Mouse (Mus musculus) B cell, adult 2 months (primary cell): Measurements from ENCODE around the gene Trpm3.

Experiments used
- DNase-seq, 2 experiments: peaks; one replicate each; pipeline ENCODE4 v3.0.0; 2022

Gene Trpm3

GRCm38 (mm10) chr19:22656466-22657215 lies 517.8 kb downstream of the Trpm3 start:
- no peak for DNase-seq

GRCm38 (mm10) chr19:22657251-22657650 lies 518.4 kb downstream of the Trpm3 start:
- DNase-seq, result no peak

DNA sequence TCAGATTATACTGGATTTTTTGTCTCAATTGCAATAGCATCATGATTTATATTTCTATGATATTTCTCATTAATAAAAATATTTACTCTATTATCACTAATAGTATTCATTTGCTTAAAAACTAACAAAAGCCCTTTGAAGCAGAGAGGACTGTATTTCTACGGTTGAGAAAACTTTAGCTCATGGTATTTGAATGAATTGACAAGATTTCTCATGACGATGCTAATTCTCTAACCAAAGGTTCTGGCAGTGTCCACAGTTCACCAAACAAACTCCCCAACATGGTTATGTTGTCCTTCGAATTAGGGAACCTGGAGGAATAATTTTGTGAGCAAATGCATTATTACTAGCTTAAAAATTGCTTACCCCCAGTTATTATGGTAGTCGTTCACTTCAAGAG lies 526.6 kb downstream of the Trpm3 start:
- DNase-seq, result no peak

GRCm38 (mm10) chr19:22670222-22670621 lies 531.4 kb downstream of the Trpm3 start:
- DNase-seq, result no peak

- DNase-seq, result no peak
Measured at GRCm38 (mm10) chr19:22672892-22673291, 534.0 kb downstream of the Trpm3 start.

DNA sequence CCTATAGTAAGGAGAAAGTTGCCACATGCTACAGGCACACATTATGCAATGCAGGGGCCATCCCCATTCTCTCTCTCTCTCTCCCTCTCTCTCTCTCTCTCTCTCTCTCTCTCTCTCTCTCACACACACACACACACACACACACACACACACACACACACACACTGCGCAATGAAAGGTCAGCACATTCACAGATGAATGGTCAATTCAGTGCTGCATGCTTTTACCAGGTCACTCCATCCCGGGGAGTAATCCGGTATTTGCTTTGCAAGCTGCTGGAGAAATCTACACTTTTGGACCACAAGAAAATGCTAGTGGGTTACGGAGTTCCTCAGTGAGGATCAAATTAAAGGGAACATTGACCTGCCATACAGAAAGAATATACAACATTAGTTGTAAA lies 537.4 kb downstream of the Trpm3 start:
- DNase-seq, result no peak

- no peak for DNase-seq
Measured at GRCm38 (mm10) chr19:22682238-22682637, 543.4 kb downstream of the Trpm3 start.

DNA sequence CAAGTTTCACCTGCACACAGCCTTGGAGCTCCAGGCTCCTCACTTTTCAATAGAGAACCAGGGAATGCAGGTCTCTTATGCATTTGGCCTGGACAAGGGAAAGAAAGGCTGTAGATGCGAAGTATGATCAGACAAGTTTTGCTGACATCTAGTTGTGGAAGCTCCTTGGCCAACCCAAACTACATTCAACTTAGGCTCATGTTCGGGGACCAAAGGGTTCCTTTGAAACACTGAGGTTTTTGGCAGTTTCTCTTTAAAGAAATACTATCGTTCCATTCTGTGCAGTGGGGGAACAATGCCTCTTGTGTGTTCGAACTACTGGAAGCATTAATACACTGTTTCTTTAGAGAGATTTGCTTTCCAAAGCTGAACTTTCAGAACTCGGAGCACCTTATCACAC lies 553.1 kb downstream of the Trpm3 start:
- DNase-seq, result no peak

DNA sequence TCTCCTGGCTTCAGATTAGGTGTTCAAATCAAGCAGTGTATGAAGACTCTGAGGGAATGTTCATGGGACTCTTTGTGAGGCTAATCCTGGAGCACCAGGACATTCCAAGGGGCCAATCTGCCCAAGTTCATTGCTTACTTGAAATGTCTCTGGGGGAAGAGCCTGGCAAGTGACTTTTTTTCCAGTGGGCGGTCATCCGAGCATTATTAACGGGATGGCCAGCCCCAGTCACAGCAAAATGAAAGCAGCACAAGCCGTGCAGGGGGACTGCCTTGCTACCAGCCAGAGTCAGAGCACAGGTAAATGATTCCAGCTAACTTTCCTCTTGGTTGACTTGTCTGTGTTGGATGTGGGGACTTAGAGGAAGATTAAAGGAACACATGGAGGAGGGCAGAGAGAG lies 553.7 kb downstream of the Trpm3 start:
- no peak for DNase-seq

- no peak for DNase-seq
Measured at GRCm38 (mm10) chr19:22692956-22693355, 554.1 kb downstream of the Trpm3 start.

DNA sequence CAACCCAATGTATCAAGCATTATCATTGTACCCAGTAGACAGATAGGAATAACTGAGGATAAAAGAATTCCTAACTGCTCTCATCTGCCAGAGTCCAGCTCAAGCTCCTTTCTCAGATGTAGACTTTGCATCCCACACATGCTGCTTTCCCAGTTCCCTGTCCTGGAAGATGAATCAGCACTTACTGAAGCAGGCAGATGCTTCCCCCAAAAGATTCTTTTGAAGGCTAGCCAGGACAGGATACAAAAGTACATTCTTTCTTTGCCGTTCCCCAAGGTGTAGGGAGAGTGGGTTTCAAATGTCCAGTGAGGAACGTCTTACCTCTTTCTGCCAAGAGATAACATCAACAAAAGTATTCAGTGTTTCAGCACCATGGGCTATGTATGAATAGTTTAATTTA lies 556.6 kb downstream of the Trpm3 start:
- no peak for DNase-seq

DNA sequence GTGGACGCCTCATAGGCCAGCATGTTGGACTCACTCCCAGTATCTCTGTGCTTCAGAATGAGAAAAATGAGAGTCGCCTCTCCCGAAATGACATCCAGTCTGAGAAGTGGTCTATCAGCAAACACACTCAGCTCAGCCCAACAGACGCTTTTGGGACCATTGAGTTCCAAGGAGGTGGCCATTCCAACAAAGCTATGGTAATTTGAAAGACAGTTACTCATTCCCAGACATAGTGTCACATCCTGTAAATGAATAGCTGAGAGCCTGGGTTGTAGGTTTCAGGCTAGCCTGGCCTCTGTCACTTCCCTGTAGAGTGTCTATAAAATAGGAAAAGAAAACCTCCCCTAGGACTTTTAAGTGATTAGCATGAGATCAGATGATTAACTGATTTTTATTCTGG lies 559.9 kb downstream of the Trpm3 start:
- no peak for DNase-seq

DNA sequence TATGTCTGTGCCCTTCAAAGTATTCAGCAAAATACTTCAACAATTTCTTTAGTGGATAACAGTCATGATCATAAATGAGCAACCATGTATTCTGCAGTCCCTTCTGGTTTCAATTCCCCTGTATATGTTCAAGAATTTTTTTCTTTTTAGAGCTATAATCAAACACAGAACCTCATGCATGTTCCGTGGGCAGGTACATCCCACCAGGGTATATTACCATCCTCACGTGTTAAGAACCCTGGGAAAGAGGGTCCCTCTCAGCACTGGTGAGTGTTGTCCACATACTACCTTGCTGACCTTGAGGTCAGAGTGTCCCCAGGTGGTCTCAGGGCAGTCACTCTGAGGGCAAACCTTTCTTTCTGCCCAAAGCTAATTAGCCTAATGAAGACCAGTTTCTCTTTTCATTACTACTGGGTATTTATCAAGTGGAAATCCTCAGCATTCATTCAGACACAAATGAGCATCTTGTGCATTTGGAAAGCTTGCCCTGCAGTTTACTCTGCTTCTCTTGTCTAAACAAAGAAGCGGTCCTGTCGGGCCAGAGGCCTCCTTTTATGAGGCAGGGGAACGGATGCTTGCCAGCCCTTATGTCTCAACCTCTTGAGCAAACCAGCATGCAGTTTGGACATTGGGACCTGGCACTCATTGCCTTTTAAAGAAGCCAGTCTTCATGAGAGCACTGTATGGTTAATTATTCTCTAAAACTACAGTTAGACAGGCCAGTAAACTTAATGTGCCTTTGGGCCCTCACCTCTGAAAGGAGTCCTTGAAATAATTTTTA lies 562.2 kb downstream of the Trpm3 start:
- no peak for DNase-seq

GRCm38 (mm10) chr19:22703876-22704275 lies 565.0 kb downstream of the Trpm3 start:
- DNase-seq, result no peak

- DNase-seq, result no peak
Measured at GRCm38 (mm10) chr19:22705414-22705813, 566.6 kb downstream of the Trpm3 start.

DNA sequence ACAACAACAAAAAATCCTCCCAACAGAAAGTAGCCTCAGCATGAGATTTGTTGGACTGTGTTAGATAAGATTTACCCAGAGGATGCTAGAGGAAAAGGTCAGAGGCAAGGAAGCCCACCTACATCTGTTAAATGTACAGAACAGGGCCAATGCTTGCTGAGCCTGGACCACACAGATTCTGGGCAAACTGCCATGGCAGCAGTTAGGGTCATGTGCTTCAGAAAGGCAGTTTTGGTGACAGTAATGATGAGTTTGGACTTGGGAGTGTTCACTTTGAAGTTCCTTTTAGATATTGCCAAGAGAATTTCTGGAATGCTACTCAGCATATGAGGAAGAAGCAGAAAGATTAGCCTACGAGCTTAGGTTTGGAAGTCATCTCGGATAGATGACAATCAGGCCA lies 580.2 kb downstream of the Trpm3 start:
- DNase-seq, result no peak

DNA sequence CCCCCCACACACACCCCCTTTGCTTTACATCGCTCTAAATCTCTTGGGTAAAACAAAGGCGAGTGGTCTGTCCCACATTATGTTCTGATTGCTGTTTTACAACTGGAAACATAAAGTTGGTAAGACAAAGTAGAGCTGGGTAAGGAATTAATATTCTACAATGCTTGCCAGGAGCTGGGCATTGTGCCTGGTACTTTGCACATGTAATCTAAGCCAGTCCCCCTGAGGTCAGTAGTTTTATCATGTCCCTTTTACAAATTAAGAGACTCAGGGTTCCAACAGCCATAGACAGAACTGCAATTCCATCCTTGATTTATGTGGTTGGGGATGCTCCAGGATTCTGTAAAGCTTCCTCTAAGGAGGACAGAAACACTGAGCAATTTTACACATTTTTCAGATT lies 591.0 kb downstream of the Trpm3 start:
- DNase-seq, result no peak

- no peak for DNase-seq
Measured at GRCm38 (mm10) chr19:22730971-22731370, 592.1 kb downstream of the Trpm3 start.

- no peak for DNase-seq
Measured at GRCm38 (mm10) chr19:22736870-22737269, 598.0 kb downstream of the Trpm3 start.

DNA sequence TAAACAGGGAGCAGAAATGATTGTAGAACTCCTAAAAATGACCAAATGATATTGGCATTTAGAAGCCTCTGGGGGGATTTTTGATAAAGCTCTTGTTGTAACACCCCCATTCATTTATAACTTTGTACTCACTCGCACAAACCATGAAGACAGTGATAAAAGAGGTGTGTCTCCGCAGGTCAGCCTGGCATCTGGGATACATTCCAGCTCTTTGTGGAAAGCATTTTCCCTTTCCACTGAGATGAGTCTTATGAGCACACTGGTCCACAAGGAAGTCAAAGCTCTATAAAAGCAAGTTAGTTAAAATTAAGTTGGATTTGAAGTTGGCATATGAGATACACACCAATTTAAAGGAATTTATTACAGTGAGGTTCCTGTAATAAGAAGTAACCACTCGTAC lies 600.4 kb downstream of the Trpm3 start:
- DNase-seq, result no peak

GRCm38 (mm10) chr19:22753311-22753809 lies 614.5 kb downstream of the Trpm3 start:
- no peak for DNase-seq

DNA sequence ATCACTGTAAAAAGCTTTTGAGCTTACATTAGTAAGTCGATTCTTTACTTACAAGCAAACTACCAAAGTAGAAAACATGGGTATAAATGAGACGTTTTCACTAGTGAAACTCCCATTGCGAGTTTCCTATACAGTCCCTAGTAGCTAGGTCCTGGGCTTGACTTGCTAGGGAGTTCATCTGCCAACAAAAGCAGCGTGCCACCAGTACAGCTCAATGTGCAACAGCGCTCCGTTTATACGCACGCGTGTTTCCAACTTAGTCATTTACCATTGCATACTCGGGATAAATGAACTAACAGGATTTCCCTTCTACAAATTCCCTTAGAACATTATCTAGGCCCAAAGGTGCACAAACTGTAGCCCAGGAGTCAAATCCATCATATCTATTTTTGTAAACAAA lies 615.2 kb downstream of the Trpm3 start:
- no peak for DNase-seq

- no peak for DNase-seq
Measured at GRCm38 (mm10) chr19:22754498-22754897, 615.7 kb downstream of the Trpm3 start.

- DNase-seq, result no peak
Measured at GRCm38 (mm10) chr19:22758496-22758895, 619.6 kb downstream of the Trpm3 start.
